Mouse (Mus musculus) embryo, embryonic 10 days (tissue): Measurements from ENCODE around the gene Tln1.
"Not testable (repeated sequence)": the region's sequence is repeated elsewhere in the genome, so short reads cannot be mapped to it uniquely, and the experiment has no call there.

Experiments used
- DNase-seq: peaks from one replicate; pipeline ENCODE4 v3.0.0-alpha.2; 2015; ENCODE audit warnings: low spot score

The Tln1 gene

GRCm38 (mm10) chr4:43504269-43504668, 58.2 kb downstream of the Tln1 start:
- DNase-seq: no peak

GRCm38 (mm10) chr4:43503506-43503905, 59.0 kb downstream of the Tln1 start:
- no peak for DNase-seq

DNA sequence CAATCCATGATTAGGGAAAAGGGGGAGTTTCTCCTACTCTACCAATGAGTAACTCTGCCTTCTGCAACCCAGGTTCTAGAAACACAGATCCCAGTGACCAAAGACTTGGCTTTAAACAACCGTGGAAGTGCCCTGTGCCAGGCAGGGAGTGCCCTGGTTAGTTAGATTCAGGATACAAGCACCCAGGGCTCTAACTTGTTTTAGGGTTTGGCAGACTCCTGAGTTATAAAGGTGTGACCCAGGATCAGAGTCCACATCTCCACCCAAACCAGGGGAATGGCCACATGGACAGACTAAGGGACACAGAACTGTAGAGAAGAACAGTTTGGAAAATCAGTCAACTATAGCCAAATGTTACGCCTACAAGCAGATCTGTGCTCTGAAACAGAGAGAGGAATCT, 59.5 kb downstream of the Tln1 start:
- DNase-seq: no peak

DNA sequence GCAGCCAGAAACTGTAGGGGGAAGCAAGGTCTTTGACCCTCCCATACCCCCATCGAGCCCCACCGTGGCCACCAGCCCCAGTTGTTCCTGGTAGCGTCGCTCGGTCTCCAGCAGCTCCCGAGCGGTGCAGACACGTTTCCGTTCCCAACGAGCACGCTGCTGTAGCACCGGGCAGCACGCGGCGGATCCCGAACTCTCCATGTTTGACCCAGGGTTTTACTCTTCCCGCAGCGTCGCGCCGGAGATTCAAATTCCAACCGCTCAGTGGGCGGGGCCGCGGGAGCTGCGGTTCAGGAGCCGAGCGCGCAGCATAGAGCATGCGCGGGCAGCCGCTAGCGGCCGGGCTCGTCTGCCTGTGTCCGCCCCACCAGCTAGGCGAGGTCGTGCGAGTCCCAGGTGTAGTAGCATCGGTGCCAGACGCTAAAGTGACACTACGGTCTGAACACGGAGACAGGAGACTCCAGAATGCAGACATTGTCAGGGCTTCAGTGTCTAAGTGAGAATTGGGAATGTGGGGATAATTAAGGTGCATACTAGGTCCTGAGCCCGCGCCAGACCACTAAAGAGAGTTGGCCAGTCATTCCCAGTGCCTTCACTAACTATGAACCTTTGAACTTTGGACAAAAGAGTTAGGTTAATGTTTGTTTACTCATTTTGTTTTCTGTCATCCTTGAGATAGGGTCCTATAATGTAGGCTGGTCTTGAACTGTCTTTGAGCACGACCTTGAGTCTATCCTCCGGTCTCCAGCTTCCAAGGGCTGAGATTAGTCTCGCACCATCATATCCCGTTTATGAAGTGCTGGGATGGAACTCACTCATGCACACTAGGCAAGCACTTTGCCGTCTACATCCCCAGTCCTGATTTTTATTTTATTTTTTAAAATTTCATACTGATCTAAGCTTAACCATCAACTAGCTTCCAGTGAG, 62.8 kb downstream of the Tln1 start, which contains the start of gene Arhgef39:
TSS of gene Arhgef39 (minus strand) at position 289 of the 927 bp plus-strand sequence.
- peak; percentile 92 for DNase-seq

DNA sequence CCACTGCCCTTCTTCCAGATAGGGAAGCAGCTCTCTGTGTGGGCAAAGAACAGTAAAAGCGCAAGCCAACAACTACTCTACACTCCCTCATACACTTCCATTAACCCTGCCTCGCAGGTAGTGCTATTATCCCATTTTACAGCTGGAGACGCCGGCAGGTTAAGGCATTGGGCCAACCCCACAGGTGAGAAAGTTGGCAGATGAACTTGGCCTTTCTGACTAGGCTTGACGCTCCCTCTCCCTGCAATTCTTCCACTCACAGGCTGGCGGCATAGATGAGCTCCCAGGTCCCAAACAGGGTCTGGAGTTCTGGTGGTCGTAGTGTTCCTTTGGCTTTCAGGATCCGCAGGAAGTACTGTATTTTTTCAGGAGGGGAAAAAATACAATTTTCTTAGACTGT, 63.5 kb downstream of the Tln1 start:
- DNase-seq: peak; percentile 83

DNA sequence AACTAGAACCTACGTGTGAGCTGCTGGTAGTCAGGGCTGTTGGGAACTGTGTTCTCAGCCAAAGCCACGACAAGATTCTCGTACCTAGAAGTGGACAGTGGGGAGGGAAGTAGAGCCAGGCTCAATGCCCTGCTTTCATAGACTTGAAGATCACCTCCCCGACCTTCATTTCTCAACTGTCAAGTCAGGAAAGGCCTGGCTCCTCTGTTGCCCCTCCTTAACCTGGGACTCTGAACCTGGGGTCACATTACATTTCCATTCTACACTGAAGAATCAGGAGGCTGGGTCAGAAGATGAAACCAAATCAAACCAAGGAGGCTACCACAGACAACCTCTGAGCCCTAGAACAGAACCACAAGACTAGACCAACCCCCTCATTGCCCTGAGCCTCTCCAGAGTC, 64.5 kb downstream of the Tln1 start:
- DNase-seq: no peak

- no peak for DNase-seq
Observed at GRCm38 (mm10) chr4:43497405-43497804, 65.1 kb downstream of the Tln1 start.

DNA sequence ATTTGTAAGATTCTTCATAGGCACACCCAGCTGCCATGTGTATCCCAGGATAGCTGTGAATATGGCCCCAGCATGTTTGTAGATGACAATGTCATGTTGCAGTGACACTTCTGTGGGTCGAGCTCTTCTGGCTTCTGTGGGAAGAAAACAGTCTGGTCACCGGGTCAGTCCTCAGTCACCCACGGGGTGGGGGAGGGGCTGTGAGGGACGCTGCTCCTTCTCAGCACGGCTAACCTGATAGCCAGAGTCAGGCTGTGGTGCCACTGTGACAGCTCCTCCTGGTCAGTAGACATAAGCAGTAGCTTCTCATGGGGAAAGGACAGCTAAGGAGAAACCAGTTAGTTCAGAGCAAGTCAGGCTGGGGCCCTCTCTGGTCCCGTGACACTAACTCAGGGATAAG, 65.9 kb downstream of the Tln1 start:
- DNase-seq: no peak

DNA sequence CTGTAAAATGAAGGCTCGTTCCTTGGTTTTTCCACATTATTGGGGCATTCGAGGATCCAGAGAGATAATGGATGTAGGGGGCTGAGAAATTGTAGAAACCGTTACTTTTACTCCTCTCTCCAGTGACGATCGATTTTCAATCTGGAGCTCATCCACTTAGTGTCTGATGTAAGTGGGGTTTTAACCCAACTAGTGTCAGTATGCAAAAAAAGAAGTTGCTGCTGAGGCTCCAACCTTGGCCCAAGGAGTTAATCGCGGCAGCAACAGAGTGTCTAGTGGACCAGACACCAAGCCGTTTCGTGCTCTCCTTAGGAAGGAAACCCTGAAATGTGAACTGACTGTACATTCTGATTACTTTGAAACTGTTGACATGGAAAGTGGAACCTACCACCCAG, 68.6 kb downstream of the Tln1 start:
- DNase-seq: peak; percentile 35

GRCm38 (mm10) chr4:43493186-43493845, 69.2 kb downstream of the Tln1 start:
- DNase-seq: peak; percentile 98

- peak; percentile 95 for DNase-seq
Observed at GRCm38 (mm10) chr4:43492821-43493185, 69.7 kb downstream of the Tln1 start, which contains the start of gene Ccdc107. Gene Ccdc107 (plus strand): TSS chr4:43492900.

DNA sequence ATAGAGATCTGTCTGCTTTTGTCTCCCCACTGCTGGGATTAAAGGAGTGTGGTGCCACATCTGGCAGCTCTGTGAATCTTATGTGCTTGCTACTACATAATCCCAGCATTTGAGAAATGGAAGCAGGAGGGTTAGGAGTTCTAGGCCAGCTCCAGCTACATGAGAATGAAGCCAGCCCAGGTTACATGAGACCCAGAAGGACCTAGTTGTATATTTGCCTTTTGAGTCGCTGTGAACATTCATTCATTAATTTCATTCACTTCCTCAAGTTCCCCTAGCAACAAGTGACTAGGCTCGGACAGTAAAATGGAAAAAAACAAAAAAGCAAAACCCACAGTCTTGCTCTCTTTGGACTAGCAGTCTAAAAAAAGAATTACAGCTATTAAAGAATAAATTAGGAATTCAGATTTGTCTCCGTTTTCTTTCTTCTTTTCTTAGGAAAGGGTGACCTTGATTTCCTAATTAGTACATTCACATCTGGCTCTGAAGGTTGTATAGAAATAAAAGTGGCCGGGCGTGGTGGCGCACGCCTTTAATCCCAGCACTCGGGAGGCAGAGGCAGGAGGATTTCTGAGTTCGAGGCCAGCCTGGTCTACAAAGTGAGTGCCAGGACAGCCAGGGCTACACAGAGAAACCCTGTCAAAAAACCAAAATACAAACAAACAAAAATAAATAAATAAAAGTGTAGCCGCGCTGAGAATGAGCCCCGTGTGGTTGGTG, 70.2 kb downstream of the Tln1 start:
- DNase-seq: no peak

- no peak for DNase-seq
Observed at GRCm38 (mm10) chr4:43490801-43491200, 71.7 kb downstream of the Tln1 start.

- DNase-seq: no peak
Observed at GRCm38 (mm10) chr4:43489611-43490010, 72.9 kb downstream of the Tln1 start.

DNA sequence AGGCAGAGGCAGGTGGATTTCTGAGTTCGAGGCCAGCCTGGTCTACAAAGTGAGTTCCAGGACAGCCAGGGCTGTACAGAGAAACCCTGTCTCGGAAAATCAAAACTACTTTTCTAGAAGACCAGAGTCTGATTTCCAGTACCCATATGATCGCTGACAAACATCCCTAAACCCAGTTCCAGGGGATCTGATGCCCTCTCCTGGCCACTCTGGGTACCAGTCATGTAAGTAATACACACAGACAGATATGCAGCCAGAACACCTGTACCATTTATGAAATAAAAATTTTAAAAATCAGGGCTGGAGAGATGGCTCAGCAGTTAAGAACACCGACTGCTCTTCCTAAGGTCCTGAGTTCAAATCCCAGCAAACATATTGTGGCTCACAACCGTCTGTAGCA, 76.8 kb downstream of the Tln1 start:
- DNase-seq: not testable (repeated sequence)

DNA sequence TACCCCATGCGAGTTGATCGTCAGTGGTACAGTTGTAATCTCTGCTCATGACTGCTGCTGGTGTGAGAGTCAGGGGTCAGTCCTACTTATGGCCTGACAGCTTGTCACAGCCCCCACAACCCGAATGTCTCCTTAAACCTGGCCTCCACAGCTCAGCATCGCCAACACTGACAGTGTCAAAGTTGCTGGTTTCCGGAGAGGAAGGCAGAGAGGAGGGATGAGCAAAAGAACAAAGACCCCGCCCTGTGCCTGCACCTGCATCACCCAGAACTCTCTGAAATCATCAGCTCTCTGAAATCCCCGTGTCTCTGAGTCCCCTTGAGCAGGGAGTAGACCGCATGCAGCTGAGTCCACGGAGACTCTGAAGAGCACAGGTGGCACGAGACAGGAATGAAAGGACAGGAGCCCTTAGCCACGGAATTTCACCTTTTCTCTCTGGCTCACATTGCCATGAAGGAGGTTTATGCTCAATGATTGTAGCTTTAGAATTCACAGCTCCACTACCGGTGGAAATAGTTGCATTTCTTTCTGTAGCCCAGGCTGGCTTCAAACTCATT, 78.9 kb downstream of the Tln1 start, which contains the start of gene Sit1:
TSS of gene Sit1 (minus strand) at position 200 of the 557 bp plus-strand sequence.
- DNase-seq: no peak

GRCm38 (mm10) chr4:43482591-43482990, 79.9 kb downstream of the Tln1 start:
- no peak for DNase-seq

GRCm38 (mm10) chr4:43481894-43482456, 80.5 kb downstream of the Tln1 start:
- no peak for DNase-seq
